ENCODE assay signal across 14 mouse cellular contexts in the genomic region with DNA sequence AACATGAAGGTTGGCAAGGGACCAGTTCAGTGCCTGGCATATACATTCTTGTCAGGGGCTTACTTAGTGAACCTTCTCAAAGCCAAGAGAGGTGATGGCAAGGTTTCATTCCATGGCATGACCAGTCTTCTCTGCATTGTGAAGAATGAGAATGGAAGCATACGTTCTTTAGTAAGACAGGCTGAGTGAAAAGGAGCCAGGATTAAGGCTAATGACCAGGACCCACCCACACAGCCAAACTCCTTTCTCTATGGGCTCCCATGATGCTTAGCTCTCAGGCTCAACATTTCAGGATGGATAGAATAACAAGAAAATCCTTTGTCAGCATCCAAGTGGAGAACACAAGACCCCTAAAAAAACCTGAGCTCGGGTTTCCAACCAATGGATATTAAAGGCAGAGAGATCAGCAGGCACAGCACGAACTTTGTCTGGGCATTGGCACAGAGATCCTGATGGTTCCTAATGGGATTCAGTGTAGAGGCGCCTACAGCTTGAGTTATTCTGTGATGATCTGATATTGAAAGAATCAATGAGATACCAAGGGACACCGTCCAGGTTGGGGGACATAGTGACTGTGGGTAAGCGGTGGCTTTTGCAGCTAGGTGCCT.
"Had no signal": no experiment of that assay in that cellular context is flagged by ENCODE, and none has a peak within 500 bp of the region (broad histone marks: within the 10 kb centered on the region; RNA-seq: fewer than 3 reads in every experiment).

No protein-coding gene starts in this region.

- H3K4me1 ChIP-seq: midbrain, embryonic 12.5 days; midbrain, embryonic 15.5 days; neural tube, embryonic 13.5 days had no signal

- ATAC-seq: midbrain, embryonic 15.5 days had no signal

- H3K27ac ChIP-seq: layer of hippocampus, adult 2 months; liver, embryonic 13.5 days; midbrain, embryonic 12.5 days; midbrain, embryonic 15.5 days; neural tube, embryonic 13.5 days had no signal

- H3K4me2 ChIP-seq: liver, embryonic 13.5 days; midbrain, embryonic 12.5 days; midbrain, embryonic 15.5 days; neural tube, embryonic 13.5 days had no signal

- H3K4me3 ChIP-seq: layer of hippocampus, adult 2 months; liver, embryonic 13.5 days; midbrain, embryonic 12.5 days; midbrain, embryonic 15.5 days; myocyte; neural tube, embryonic 13.5 days had no signal

- H3K27me3 ChIP-seq: liver, embryonic 13.5 days; midbrain, embryonic 12.5 days; midbrain, embryonic 15.5 days; neural tube, embryonic 13.5 days had no signal

- DNase-seq: kidney, postnatal 25 days; layer of hippocampus, adult 9-11 months; liver, embryonic 13.5 days; lung, adult 2 months; lung, postnatal 14 days; lung, postnatal 4 days; retina, postnatal 1 day; thymus, adult 18-20 months; thymus, postnatal 36 days had no signal

- H3K36me3 ChIP-seq: liver, embryonic 13.5 days; midbrain, embryonic 12.5 days; midbrain, embryonic 15.5 days; neural tube, embryonic 13.5 days had no signal

- H3K9ac ChIP-seq: liver, embryonic 13.5 days; midbrain, embryonic 12.5 days; midbrain, embryonic 15.5 days; neural tube, embryonic 13.5 days had no signal

- H3K9me3 ChIP-seq: liver, embryonic 13.5 days; midbrain, embryonic 12.5 days; midbrain, embryonic 15.5 days; neural tube, embryonic 13.5 days had no signal
